Comparison of ENCODE assay signal across 23 mouse cellular contexts in genomic region chr3:83540997-83541932, GRCm38 (mm10).
DNase-seq lines count a peak whose midpoint lies in the region; ATAC-seq lines count a peak whose summit lies in the region.
"Had no signal": no experiment of that assay in that cellular context is flagged by ENCODE, and none has a peak within 500 bp of the region (broad histone marks: within the 10 kb centered on the region; RNA-seq: fewer than 3 reads in every experiment).

No protein-coding gene starts in this region.

- ATAC-seq in heart, embryonic 13.5 days (ENCODE audit: extremely low read depth, insufficient number of reproducible peaks, low FRiP score, low TSS enrichment), result no peak
- no peak for ATAC-seq in heart, embryonic 11.5 days (replicated peaks; ENCODE audit: insufficient number of reproducible peaks, low FRiP score, low TSS enrichment)
- ATAC-seq in midbrain, embryonic 11.5 days (ENCODE audit: low FRiP score), result no peak
- ATAC-seq in midbrain, embryonic 14.5 days (ENCODE audit: low FRiP score, low TSS enrichment), result no peak
- ATAC-seq: intestine, embryonic 16.5 days; midbrain, embryonic 15.5 days; Patski had no signal

- DNase-seq in midbrain, embryonic 11.5 days (ENCODE audit: low spot score, missing footprints), result peak; percentile 59
- no peak for DNase-seq in midbrain, embryonic 14.5 days
- peak; percentile 32 for DNase-seq in fibroblast of lung, adult 2 months (ENCODE audit: low read depth)
- DNase-seq in retina, postnatal 1 day, result no peak
- no peak for DNase-seq in natural killer cell, adult 2 months (ENCODE audit: low spot score in 2 of 2)
- DNase-seq: adrenal gland, postnatal 10 days; cerebellum, adult 11 months; cerebellum, postnatal 10 days; heart, postnatal 10 days; kidney, postnatal 4 days; lung, postnatal 10 days; right cerebral cortex, postnatal 14 days; spleen, adult 18-20 months had no signal

- H3K4me2 ChIP-seq in heart, embryonic 13.5 days, result no peak overlapping the region
- H3K4me2 ChIP-seq in heart, embryonic 11.5 days, result no peak overlapping the region
- H3K4me2 ChIP-seq in midbrain, embryonic 11.5 days, result no peak overlapping the region
- no peak overlapping the region for H3K4me2 ChIP-seq in midbrain, embryonic 14.5 days (ENCODE audit: low read length)
- H3K4me2 ChIP-seq: hindbrain, embryonic 14.5 days; kidney, embryonic 15.5 days; liver, embryonic 15.5 days; midbrain, embryonic 15.5 days; neural tube, embryonic 15.5 days had no signal

- H3K27ac ChIP-seq in heart, embryonic 13.5 days (replicated peaks), result peak overlapping the region; percentile 59
- H3K27ac ChIP-seq in heart, embryonic 11.5 days (ENCODE audit: low read depth, low read length), result no peak overlapping the region
- no peak overlapping the region for H3K27ac ChIP-seq in midbrain, embryonic 11.5 days (ENCODE audit: low read depth, low read length)
- no peak overlapping the region for H3K27ac ChIP-seq in midbrain, embryonic 14.5 days (replicated peaks; ENCODE audit: low read depth, low read length)
- H3K27ac ChIP-seq: hindbrain, embryonic 14.5 days; kidney, embryonic 15.5 days; liver, embryonic 15.5 days; midbrain, embryonic 15.5 days; neural tube, embryonic 15.5 days had no signal

- H3K4me3 ChIP-seq in heart, embryonic 13.5 days, result no peak overlapping the region
- no peak overlapping the region for H3K4me3 ChIP-seq in heart, embryonic 11.5 days (ENCODE audit: low read depth, low read length)
- no peak overlapping the region for H3K4me3 ChIP-seq in midbrain, embryonic 11.5 days (ENCODE audit: low read depth, low read length)
- H3K4me3 ChIP-seq in midbrain, embryonic 14.5 days (replicated peaks; ENCODE audit: low read depth, low read length), result no peak overlapping the region
- H3K4me3 ChIP-seq: kidney, embryonic 15.5 days; liver, embryonic 15.5 days; midbrain, embryonic 15.5 days; myocyte; neural tube, embryonic 15.5 days had no signal

- no peaks in the 10 kb centered on the region for H3K36me3 ChIP-seq in heart, embryonic 13.5 days
- no peaks in the 10 kb centered on the region for H3K36me3 ChIP-seq in heart, embryonic 11.5 days (ENCODE audit: control insufficient read depth, insufficient read depth, low read length)
- no peaks in the 10 kb centered on the region for H3K36me3 ChIP-seq in midbrain, embryonic 11.5 days (ENCODE audit: control insufficient read depth, insufficient read depth, low read length)
- no peaks in the 10 kb centered on the region for H3K36me3 ChIP-seq in midbrain, embryonic 14.5 days (ENCODE audit: control insufficient read depth, insufficient read depth, low read length)
- H3K36me3 ChIP-seq: kidney, embryonic 15.5 days; liver, embryonic 15.5 days; midbrain, embryonic 15.5 days; neural tube, embryonic 15.5 days had no signal

- no peaks in the 10 kb centered on the region for H3K27me3 ChIP-seq in heart, embryonic 13.5 days (replicated peaks)
- H3K27me3 ChIP-seq in heart, embryonic 11.5 days (ENCODE audit: control insufficient read depth, insufficient read depth, low read length), result no peaks in the 10 kb centered on the region
- H3K27me3 ChIP-seq in midbrain, embryonic 11.5 days (ENCODE audit: control insufficient read depth, insufficient read depth, low read length), result no peaks in the 10 kb centered on the region
- no peaks in the 10 kb centered on the region for H3K27me3 ChIP-seq in midbrain, embryonic 14.5 days (ENCODE audit: control insufficient read depth, insufficient read depth, low read length)
- H3K27me3 ChIP-seq: kidney, embryonic 15.5 days; liver, embryonic 15.5 days; midbrain, embryonic 15.5 days; neural tube, embryonic 15.5 days had no signal

- H3K4me1 ChIP-seq in heart, embryonic 13.5 days, result no peaks in the 10 kb centered on the region
- no peaks in the 10 kb centered on the region for H3K4me1 ChIP-seq in heart, embryonic 11.5 days (ENCODE audit: control insufficient read depth, insufficient read depth, low read length)
- no peaks in the 10 kb centered on the region for H3K4me1 ChIP-seq in midbrain, embryonic 11.5 days (ENCODE audit: control insufficient read depth, insufficient read depth, low read length)
- H3K4me1 ChIP-seq in midbrain, embryonic 14.5 days (ENCODE audit: control insufficient read depth, insufficient read depth, low read length), result no peaks in the 10 kb centered on the region
- H3K4me1 ChIP-seq: liver, embryonic 15.5 days; midbrain, embryonic 15.5 days; neural tube, embryonic 15.5 days had no signal

- no peaks in the 10 kb centered on the region for H3K9me3 ChIP-seq in heart, embryonic 13.5 days
- H3K9me3 ChIP-seq in heart, embryonic 11.5 days (replicated peaks; ENCODE audit: control insufficient read depth, low read length), result no peaks in the 10 kb centered on the region
- no peaks in the 10 kb centered on the region for H3K9me3 ChIP-seq in midbrain, embryonic 11.5 days (ENCODE audit: control insufficient read depth, low read length)
- H3K9me3 ChIP-seq in midbrain, embryonic 14.5 days (ENCODE audit: control insufficient read depth, low read length), result no peaks in the 10 kb centered on the region
- H3K9me3 ChIP-seq: kidney, embryonic 15.5 days; liver, embryonic 15.5 days; midbrain, embryonic 15.5 days; neural tube, embryonic 15.5 days had no signal

- 65% methylated on average over 11 of the region's 11 CpGs for WGBS in heart, embryonic 13.5 days
- 79% methylated on average over 11 of the region's 11 CpGs for WGBS in heart, embryonic 11.5 days (ENCODE audit: insufficient replicate concordance)
- 76% methylated on average over 11 of the region's 11 CpGs for WGBS in midbrain, embryonic 11.5 days
- 77% methylated on average over 11 of the region's 11 CpGs for WGBS in midbrain, embryonic 14.5 days

- H3K9ac ChIP-seq in heart, embryonic 13.5 days, result no peak overlapping the region
- H3K9ac ChIP-seq in heart, embryonic 11.5 days (ENCODE audit: low read depth, low read length), result no peak overlapping the region
- no peak overlapping the region for H3K9ac ChIP-seq in midbrain, embryonic 11.5 days (ENCODE audit: low read length)
- H3K9ac ChIP-seq in midbrain, embryonic 14.5 days (replicated peaks; ENCODE audit: low read length), result no peak overlapping the region
- H3K9ac ChIP-seq: hindbrain, embryonic 14.5 days; kidney, embryonic 15.5 days; liver, embryonic 15.5 days; midbrain, embryonic 15.5 days; neural tube, embryonic 15.5 days had no signal

Comparison
In these comparisons a context has a peak if more than half of its experiments do, and no peak if none do; other contexts are left out.
1. DNase-seq: peak in midbrain, embryonic 11.5 days (single experiment) and fibroblast of lung, adult 2 months (single experiment); none in midbrain, embryonic 14.5 days (single experiment), retina, postnatal 1 day (single experiment) and natural killer cell, adult 2 months (0 of 2).